Mouse (Mus musculus) midbrain, postnatal 0 days (tissue): ENCODE measurements around the gene 5730522E02Rik. TPM values are rescaled to one million over a fixed set of nuclear protein-coding genes. Genes with fewer than 3 reads are reported as not detected.

Experiments used
- ATAC-seq: fragments of 200-750 bp; cut with Nextera tagmentation; 2 replicates; pipeline ENCODE4 v1.8.0; 2017; ENCODE audit warnings: moderate number of reproducible peaks, mild to moderate bottlenecking, moderate TSS enrichment, moderate library complexity; ENCODE audit not compliant: low FRiP score
- DNase-seq: peaks from one replicate; pipeline ENCODE4 v3.0.0-alpha.2; 2015; ENCODE audit warnings: low spot score
- H3K27ac ChIP-seq: fragments of 300-500 bp; sonication (generic); 2 replicates; pipeline ENCODE4 v1.5.1; 2014; ENCODE audit warnings: low read depth, mild to moderate bottlenecking, low read length, mixed read lengths
- H3K27me3 ChIP-seq: fragments of 300-500 bp; sonication (generic); 2 replicates; pipeline ENCODE4 v1.6.1; 2014; ENCODE audit warnings: low read length, control low read depth, mixed read lengths; ENCODE audit not compliant: insufficient read depth
- H3K36me3 ChIP-seq: fragments of 300-500 bp; sonication (generic); 2 replicates; pipeline ENCODE4 v1.6.1; 2014; ENCODE audit warnings: low read length, control low read depth, mixed read lengths; ENCODE audit not compliant: insufficient read depth
- H3K4me1 ChIP-seq: fragments of 300-500 bp; sonication (generic); 2 replicates; pipeline ENCODE4 v1.6.1; 2014; ENCODE audit warnings: mild to moderate bottlenecking, control low read depth, antibody characterized with exemption, low read length, mixed read lengths; ENCODE audit not compliant: insufficient read depth
- H3K4me2 ChIP-seq: fragments of 300-500 bp; sonication (generic); 2 replicates; pipeline ENCODE4 v1.6.1; 2014; ENCODE audit warnings: low read depth, mild to moderate bottlenecking, low read length, mixed read lengths; ENCODE audit not compliant: poor library complexity, severe bottlenecking
- H3K4me3 ChIP-seq: fragments of 300-500 bp; sonication (generic); 2 replicates; pipeline ENCODE4 v1.5.1; 2014; ENCODE audit warnings: low read depth, mild to moderate bottlenecking, low read length, moderate library complexity
- H3K9ac ChIP-seq: fragments of 300-500 bp; sonication (generic); replicated peaks from 2 replicates; pipeline ENCODE4 v1.6.1; 2014; ENCODE audit warnings: mild to moderate bottlenecking, low read length, moderate library complexity, mixed read lengths; ENCODE audit not compliant: poor library complexity, severe bottlenecking
- H3K9me3 ChIP-seq: fragments of 300-500 bp; sonication (generic); 2 replicates; pipeline ENCODE4 v1.6.1; 2016; ENCODE audit warnings: low read length, control low read depth
- CTCF ChIP-seq: IDR thresholded peaks from 2 replicates; pipeline ENCODE4 v1.5.1; 2016; ENCODE audit warnings: antibody characterized with exemption, mild to moderate bottlenecking
- WGBS: fragments of 180-500 bp; shearing (Covaris S2); extraction: QIAGEN DNeasy Blood & Tissue Kit; methylation state at CpG from one replicate; pipeline ENCODE4 v1.1.7; 2014; 5-methylcytosine and 5-hydroxymethylcytosine counted together
- polyA plus RNA-seq: library from polyadenylated mRNA; unstranded; fragments of >200 nt; fragmentation: Nextera tagmentation; extraction: Ambion mirVana; gene quantifications from 2 replicates; pipeline ENCODE4 v1.2.1, GENCODE M21; 2015
- total RNA-seq: library from RNA; depleted of rRNA; stranded (reverse); fragments of >200 nt; gene quantifications from 2 replicates; pipeline ENCODE4 v1.2.3, GENCODE M21; 2014

Gene 5730522E02Rik
- total and polyA plus RNA-seq, 2 experiments from 2014 or later, result 5.6 to 12.7 TPM

GRCm38 (mm10) chr11:25893906-25894305 lies 316.7 kb downstream of the 5730522E02Rik start:
- Histone ChIP-seq H3K36me3 (no peaks in the 10 kb centered on the region), H3K4me1 (no peaks in the 10 kb centered on the region), H3K4me2 (no peak overlapping the region), H3K27ac (no peak overlapping the region), H3K9ac (no peak overlapping the region), H3K27me3 (no peaks in the 10 kb centered on the region), H3K4me3 (no peak overlapping the region), H3K9me3 (no peaks in the 10 kb centered on the region)
- 93% methylated on average over 3 of the region's 3 CpGs for WGBS
- TF ChIP-seq CTCF, result no peak
- ATAC-seq, result no peak
- DNase-seq, result no peak

GRCm38 (mm10) chr11:25872983-25873382 lies 337.6 kb downstream of the 5730522E02Rik start:
- Histone ChIP-seq H3K4me1 (no peaks in the 10 kb centered on the region), H3K9ac (no peak overlapping the region), H3K27me3 (no peaks in the 10 kb centered on the region), H3K4me2 (no peak overlapping the region), H3K4me3 (no peak overlapping the region), H3K9me3 (no peaks in the 10 kb centered on the region), H3K27ac (no peak overlapping the region), H3K36me3 (no peaks in the 10 kb centered on the region)
- TF ChIP-seq CTCF, result no peak
- ATAC-seq (no peak), DNase-seq (no peak)

DNA sequence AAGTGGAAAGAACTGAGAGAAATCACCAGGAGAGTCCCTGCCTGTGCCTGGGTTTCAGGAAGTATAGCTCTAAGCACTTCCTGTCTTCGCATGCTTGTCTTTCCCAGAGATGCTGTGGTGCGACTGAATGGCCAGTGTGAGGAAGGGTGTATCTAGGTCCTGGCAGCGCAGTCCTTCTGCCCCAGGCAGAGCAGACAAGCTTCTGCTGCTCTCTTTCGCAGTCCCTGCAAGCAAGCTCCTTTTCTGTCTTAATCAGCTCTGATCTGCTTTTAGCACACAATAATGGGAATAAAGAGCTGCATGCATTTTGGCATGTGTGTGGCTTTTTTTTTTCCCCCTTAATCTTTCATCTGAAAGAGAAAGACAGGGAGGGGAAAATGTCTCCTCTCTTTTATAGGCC lies 338.2 kb downstream of the 5730522E02Rik start:
- ATAC-seq (no peak), DNase-seq (no peak)
- H3K27ac ChIP-seq, result no peak overlapping the region
- H3K4me3 ChIP-seq, result no peak overlapping the region
- H3K4me1 ChIP-seq, result no peaks in the 10 kb centered on the region
- no peaks in the 10 kb centered on the region for H3K36me3 ChIP-seq
- no peak overlapping the region for H3K4me2 ChIP-seq
- WGBS, result 31% methylated on average over 4 of the region's 4 CpGs
- no peak for TF ChIP-seq CTCF
- H3K9ac ChIP-seq, result no peak overlapping the region
- no peaks in the 10 kb centered on the region for H3K27me3 ChIP-seq
- no peaks in the 10 kb centered on the region for H3K9me3 ChIP-seq

GRCm38 (mm10) chr11:25866292-25866691 lies 344.3 kb downstream of the 5730522E02Rik start:
- DNase-seq (peak; percentile 65), ATAC-seq (no peak)
- Histone ChIP-seq H3K27ac (no peak overlapping the region), H3K9ac (no peak overlapping the region), H3K4me3 (no peak overlapping the region), H3K9me3 (no peaks in the 10 kb centered on the region), H3K4me1 (no peaks in the 10 kb centered on the region), H3K27me3 (no peaks in the 10 kb centered on the region), H3K36me3 (no peaks in the 10 kb centered on the region), H3K4me2 (no peak overlapping the region)
- 88% methylated on average over 2 of the region's 2 CpGs for WGBS
- TF ChIP-seq CTCF, result no peak

GRCm38 (mm10) chr11:25862686-25863085 lies 347.9 kb downstream of the 5730522E02Rik start:
- Histone ChIP-seq H3K4me1 (no peaks in the 10 kb centered on the region), H3K27ac (no peak overlapping the region), H3K4me3 (no peak overlapping the region), H3K36me3 (no peaks in the 10 kb centered on the region), H3K4me2 (peak overlapping the region; percentile 20; the same call in 1 of the 2 replicates), H3K9ac (no peak overlapping the region), H3K9me3 (no peaks in the 10 kb centered on the region), H3K27me3 (no peaks in the 10 kb centered on the region)
- peak; percentile 81 for ATAC-seq
- peak; percentile 76 for DNase-seq
- TF ChIP-seq CTCF, result peak; percentile 89
- 13% methylated on average over 9 of the region's 9 CpGs for WGBS

DNA sequence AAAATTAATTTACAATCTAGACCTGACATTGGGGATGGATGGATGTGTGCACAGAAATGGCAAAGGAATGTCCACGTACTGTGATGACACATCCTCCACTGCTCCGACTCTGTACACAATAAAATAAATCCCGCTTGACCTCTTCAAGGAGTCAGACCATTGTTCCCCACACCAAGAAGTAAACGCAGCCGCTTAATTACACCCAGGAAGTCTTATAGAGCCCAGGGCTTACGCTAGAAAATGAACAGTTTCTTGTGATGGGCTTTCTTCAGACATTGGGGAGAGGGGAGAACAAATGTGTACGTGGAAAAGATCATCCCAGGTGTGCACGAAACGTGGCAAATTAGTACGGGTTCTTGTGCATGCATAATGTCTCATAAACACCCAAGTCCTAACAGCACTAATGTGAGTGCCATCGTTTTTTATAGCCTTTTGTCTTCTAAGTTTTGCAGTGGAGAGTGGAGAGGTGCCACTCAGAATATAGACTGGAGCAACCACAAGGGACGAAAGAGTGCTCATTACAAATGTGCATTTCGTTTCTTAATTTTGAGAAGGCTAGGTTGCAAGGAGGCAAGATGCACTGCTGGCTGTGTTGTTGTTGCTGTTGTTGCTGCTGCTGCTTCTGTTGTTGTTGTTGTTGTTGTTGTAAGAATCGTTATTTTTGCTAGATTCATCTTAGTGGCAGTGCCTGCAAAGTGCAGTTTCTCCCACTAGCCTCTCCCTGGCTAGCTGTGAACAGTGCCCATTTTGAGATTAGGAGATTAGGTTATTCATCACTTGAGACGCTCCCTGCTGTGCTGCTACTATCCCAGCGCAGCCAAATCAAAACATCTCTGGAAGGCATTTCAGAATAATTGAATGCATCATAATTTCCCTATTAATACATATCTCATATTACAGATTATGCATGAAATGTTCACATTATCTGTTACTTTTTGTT lies 353.7 kb downstream of the 5730522E02Rik start:
- Histone ChIP-seq H3K27me3 (no peaks in the 10 kb centered on the region), H3K9ac (no peak overlapping the region; the same call in 1 of the 2 replicates), H3K4me1 (0 out of 2 replicates have a peak, but pooled peaks cover 7% of the 10 kb centered on the region), H3K9me3 (no peaks in the 10 kb centered on the region), H3K4me3 (no peak overlapping the region), H3K4me2 (peak overlapping the region; percentile 37), H3K27ac (peak overlapping the region; percentile 62), H3K36me3 (no peaks in the 10 kb centered on the region)
- 19% methylated on average over 16 of the region's 16 CpGs for WGBS
- ATAC-seq, result no peak; the same call in 1 of the 2 replicates
- DNase-seq, result no peak
- TF ChIP-seq CTCF, result no peak
